Mouse (Mus musculus) heart, postnatal 4 days (tissue): ENCODE data around the gene Klk1b9. TPM values are rescaled to one million over a fixed set of nuclear protein-coding genes. Genes with fewer than 3 reads are reported as not detected.

Source experiments
- total RNA-seq, 2 experiments: library from RNA; stranded (reverse); gene quantifications; 2 replicates each; pipeline ENCODE4 v1.2.3; 2021

The Klk1b9 gene
- total RNA-seq, 2 experiments from 2014 or later, result not detected

Other genes starting within 250 kb of the Klk1b9 start
- gene Klk12, start 207.2 kb upstream of the Klk1b9 start, total RNA-seq, result not detected
- not detected for gene Klk11, start 201.5 kb upstream of the Klk1b9 start, total RNA-seq
- not detected for gene Klk10, start 195.0 kb upstream of the Klk1b9 start, total RNA-seq
- gene Klk9, start 184.2 kb upstream of the Klk1b9 start, total RNA-seq, result not detected
- 10 to 100 TPM; 10.6 to 17.4 TPM for gene Klk8, start 178.5 kb upstream of the Klk1b9 start, total RNA-seq
- not detected for gene Klk7, start 164.8 kb upstream of the Klk1b9 start, total RNA-seq
- gene Klk6, start 151.6 kb upstream of the Klk1b9 start, total RNA-seq, result not detected
- gene Klk5, start 134.1 kb upstream of the Klk1b9 start, total RNA-seq, result not detected
- gene Klk4, start 94.9 kb upstream of the Klk1b9 start, total RNA-seq, result not detected
- gene Klk15, start 42.3 kb upstream of the Klk1b9 start, total RNA-seq, result not detected
- gene Klk1b8, start 25.4 kb upstream of the Klk1b9 start, total RNA-seq, result not detected
- not detected for gene Klk1b1, start 9.3 kb upstream of the Klk1b9 start, total RNA-seq
- gene Klk1b11, start 19.8 kb downstream of the Klk1b9 start, total RNA-seq, result not detected
- not detected for gene Klk1b26, start 36.1 kb downstream of the Klk1b9 start, total RNA-seq
- gene Klk1b27, start 76.2 kb downstream of the Klk1b9 start, total RNA-seq, result not detected
- not detected for gene Klk1b21, start 126.3 kb downstream of the Klk1b9 start, total RNA-seq
- gene Klk1b22, start 136.6 kb downstream of the Klk1b9 start, total RNA-seq, result not detected
- gene Klk1b16, start 160.7 kb downstream of the Klk1b9 start, total RNA-seq, result not detected
- gene Klk1b24, start 212.2 kb downstream of the Klk1b9 start, total RNA-seq, result not detected
- not detected for gene Klk1b3, start 222.1 kb downstream of the Klk1b9 start, total RNA-seq
- not detected for gene Klk1b4, start 231.4 kb downstream of the Klk1b9 start, total RNA-seq
- not detected for gene Klk1b5, start 239.9 kb downstream of the Klk1b9 start, total RNA-seq
- gene Klk1, start 249.3 kb downstream of the Klk1b9 start, total RNA-seq, result not detected